Mouse (Mus musculus): Measurements from ENCODE around the gene Prdm2.
A peak's percentile ranks its signal among the peaks of the same experiment; 100 is the strongest.

Gene Prdm2

GRCm38 (mm10) chr4:143212341-143213174 lies at the start of gene Prdm2:
TSS of gene Prdm2 (minus strand) at chr4:143212995.
- DNase-seq (ENCODE audit: low spot score in 2 of 2) = peak; percentile 22 to 39

DNA sequence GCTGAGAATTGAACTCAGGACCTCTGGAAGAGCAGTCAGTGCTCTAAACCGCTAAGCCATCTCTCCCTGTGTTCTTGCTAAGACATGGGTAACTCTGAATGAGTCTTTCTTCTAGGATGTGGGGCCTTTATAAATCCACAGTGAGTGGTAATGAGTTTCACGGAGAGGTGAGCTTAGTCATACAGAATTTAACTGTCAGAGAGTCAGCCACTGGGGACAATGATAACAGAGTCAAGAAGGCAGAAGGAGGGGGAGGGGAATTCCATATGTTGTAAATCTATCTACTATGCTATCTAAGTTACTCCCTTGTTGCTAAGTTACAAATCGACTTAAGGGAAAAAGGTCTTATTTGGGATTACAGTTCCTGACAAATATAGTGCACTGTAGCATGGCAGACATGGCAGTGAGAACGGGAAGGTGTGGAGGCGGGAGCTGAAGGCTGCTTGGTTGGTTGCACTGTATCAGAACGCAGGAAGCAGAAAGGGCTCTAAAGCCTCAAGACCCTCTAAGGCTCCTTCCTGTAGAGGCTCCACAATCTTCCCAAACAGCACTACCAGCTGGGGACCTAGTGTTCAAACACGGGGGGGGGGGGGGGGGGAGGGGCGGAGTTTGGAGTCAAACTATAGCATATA lies 47.0 kb upstream of the Prdm2 start:
- DNase-seq (ENCODE audit: low spot score in 2 of 2) = no peak

- DNase-seq (ENCODE audit: low spot score in 2 of 2) = peak in 1 of 2 experiments; percentile 18
These were observed 45.7 kb upstream of the Prdm2 start for GRCm38 (mm10) chr4:143258517-143258916.

- no peak for DNase-seq (ENCODE audit: low spot score in 2 of 2)
These were observed 45.2 kb upstream of the Prdm2 start for GRCm38 (mm10) chr4:143257971-143258370.

GRCm38 (mm10) chr4:143255541-143255940 lies 42.7 kb upstream of the Prdm2 start:
- DNase-seq (ENCODE audit: low spot score in 2 of 2) = no peak

DNA sequence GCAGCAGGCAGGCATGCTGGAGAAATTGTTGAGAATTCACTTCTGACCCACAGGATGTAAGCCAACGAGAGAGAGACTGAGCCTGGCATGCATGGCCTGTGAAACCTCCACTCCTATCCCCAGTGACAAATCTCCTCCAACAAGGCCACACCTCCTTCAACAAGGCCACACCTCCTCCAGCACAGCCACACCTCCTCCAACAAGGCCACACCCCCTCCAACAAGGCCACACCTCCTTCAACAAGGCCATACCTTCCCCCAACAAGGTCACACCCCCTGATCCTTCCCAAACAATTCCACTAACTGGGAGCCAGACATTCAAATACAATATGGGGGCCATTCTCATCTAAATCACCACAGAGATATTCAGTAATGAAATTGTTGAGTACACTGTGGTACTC lies 40.6 kb upstream of the Prdm2 start:
- no peak for DNase-seq (ENCODE audit: low spot score in 2 of 2)

- peak in 1 of 2 experiments; percentile 11 for DNase-seq (ENCODE audit: low spot score in 2 of 2)
These were observed 35.3 kb upstream of the Prdm2 start for GRCm38 (mm10) chr4:143248050-143248449.

- no peak for DNase-seq (ENCODE audit: low spot score in 2 of 2)
These were observed 28.5 kb upstream of the Prdm2 start for GRCm38 (mm10) chr4:143241294-143241693.

DNA sequence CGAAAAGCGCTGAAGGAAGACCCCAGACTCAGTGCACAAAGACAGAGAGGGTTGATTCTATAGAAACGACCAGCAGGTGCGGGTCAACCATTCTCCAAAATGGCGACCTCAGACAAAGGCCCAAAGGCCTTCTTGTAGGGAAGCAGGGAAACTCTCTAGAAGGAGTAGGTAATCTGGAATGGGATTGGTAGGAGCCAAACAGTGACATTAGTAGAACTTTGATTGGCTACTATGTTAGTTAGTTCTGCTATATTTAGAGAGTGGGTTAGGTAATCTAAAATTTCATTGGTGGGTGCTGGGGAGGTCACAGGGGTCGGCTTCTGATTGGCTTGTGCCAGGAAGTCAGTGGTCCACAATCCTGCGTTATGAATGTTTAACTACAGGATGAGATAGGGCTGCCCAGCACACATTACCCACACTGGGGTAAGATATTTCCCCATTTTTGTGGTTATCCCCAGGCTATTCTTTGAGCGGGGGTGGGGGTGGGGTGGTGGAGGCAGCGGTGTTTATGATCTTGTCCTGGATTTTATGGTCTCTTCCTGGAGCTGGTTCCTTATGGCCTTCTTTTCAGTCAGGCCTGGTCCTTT lies 26.9 kb upstream of the Prdm2 start:
- no peak for DNase-seq (ENCODE audit: low spot score in 2 of 2)

DNA sequence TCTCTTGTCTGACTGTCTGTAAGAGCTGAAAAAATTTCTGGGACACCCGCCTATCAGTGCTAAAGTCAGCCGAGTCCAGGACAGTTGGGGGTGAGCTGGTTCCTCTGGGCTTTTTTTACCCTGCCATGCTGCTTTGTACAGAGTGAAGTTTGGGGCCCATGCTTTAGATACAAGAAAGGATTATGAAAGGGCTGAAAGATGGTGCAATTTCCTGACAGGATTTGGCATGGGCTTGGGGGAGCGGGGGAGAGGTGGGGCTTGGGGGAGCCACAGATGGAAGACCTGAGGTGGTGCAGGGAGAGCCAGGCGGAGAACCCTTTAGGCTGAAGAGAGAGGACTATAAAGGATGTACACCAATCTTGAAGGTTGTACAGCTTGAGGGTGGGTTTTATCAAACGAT lies 26.3 kb upstream of the Prdm2 start:
- no peak for DNase-seq (ENCODE audit: low spot score in 2 of 2)

- DNase-seq (ENCODE audit: low spot score in 2 of 2) = peak in 1 of 2 experiments; percentile 43
These were observed 25.6 kb upstream of the Prdm2 start for GRCm38 (mm10) chr4:143238241-143239031.

- no peak for DNase-seq (ENCODE audit: low spot score in 2 of 2)
These were observed 19.1 kb upstream of the Prdm2 start for GRCm38 (mm10) chr4:143231790-143232422.

DNA sequence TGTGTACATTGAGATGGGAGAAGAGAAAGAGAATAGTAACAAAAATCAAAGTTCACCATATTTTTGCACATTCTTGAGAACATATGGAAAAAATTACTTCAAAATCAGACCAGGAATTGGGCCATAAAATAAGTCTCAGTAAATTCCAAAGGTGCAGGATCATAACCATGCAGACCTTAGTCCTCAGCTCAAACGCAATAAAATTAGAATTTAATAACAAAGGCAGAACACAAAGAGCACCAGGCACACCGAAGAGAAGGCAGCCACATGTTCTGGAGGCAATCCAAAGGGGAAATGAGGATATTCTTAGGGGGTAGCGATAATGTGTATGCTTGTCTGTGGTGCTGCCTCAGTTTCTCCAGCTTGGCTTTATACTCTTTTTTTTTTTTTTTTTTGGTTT lies 18.3 kb upstream of the Prdm2 start:
- DNase-seq (ENCODE audit: low spot score in 2 of 2) = no peak

- no peak for DNase-seq (ENCODE audit: low spot score in 2 of 2)
These were observed 15.2 kb upstream of the Prdm2 start for GRCm38 (mm10) chr4:143227976-143228375.

- DNase-seq (ENCODE audit: low spot score in 2 of 2) = no peak
These were observed 13.1 kb upstream of the Prdm2 start for GRCm38 (mm10) chr4:143225886-143226285.

DNA sequence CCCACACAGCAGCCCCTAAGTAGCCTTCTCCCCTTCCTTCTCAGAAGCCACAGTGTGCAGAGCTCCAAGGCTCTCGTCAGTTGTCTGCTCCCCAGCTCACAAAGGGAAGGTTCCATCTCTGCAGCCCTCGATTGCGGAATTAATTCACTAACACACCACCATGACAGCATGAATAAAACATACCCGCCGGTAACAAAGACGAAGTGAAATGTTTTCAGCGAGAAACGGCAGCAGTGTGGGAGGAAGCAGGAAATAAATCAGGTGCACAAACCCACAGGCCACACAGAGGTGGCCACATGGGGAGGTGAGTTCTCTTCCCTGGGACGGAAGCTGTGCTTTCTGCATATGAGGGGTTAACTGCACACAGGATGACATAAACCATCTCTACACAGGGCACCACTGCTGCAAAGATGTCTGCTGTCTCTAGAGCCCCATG lies 6.5 kb upstream of the Prdm2 start:
- DNase-seq (ENCODE audit: low spot score in 2 of 2) = no peak

DNA sequence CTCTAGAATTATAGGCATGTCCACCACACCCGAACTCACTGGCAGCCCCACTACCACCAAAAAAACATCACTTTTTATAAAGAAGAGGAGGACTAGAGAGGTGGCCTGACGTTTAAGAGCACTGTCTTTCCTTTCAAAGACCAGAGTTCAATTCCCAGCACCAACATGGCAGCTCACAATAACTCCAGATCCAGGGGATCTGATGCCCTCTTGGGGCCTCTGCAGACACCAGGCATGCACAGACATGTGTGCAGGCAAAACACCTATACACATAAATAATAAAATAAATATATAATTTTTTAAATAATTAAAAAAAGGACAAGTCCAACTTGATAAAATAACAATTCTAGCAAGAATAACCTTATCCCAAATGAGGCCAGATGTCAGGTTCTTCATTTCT lies 6.1 kb upstream of the Prdm2 start:
- DNase-seq (ENCODE audit: low spot score in 2 of 2) = no peak

GRCm38 (mm10) chr4:143217189-143217588 lies 4.4 kb upstream of the Prdm2 start:
- no peak for DNase-seq (ENCODE audit: low spot score in 2 of 2)

DNA sequence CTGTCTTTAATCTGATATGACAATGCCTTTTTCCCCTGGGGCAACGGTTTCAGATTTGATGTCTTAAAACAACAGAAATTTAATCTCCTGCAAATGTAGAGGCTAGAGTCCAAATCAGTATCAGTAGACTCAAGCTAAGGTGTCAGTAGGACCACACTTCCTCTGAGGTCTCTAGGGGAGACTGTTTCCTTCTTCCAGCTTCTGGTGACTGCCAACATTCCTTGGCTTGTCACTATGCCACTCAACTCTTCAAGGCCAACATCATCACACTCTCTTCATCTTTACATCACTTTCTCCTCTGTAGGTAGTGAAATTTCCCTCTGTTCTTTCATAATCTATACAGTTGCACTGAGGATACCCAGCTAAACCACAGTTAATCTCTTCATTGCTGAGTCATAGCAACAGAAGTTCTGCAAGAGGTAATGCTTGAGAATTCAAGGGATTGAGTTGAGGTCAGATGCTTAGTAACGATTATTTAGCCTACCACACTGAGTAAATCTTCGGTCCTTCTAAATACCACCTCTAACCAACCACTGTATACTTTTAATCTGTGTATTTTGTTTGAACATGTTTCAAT lies 1.5 kb upstream of the Prdm2 start:
- DNase-seq (ENCODE audit: low spot score in 2 of 2) = no peak

GRCm38 (mm10) chr4:143213571-143213970 lies 776 bp upstream of the Prdm2 start:
- no peak for DNase-seq (ENCODE audit: low spot score in 2 of 2)

DNA sequence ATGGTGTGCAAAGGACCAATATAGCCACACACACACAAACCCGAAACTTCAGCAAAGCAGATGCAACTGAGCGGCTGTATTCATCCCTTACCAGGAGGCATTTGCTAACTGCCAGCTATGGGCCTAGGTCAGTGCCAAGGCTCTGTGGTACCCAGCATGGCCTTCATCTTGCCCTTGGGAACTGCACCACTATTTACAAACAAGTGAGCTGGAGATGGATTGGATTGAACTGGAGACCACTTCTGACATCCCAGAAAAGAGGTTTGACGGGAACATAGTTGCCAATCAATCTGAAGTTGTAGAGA lies 332 bp upstream of the Prdm2 start:
- no peak for DNase-seq (ENCODE audit: low spot score in 2 of 2)

Measured in spleen, postnatal 14 days (tissue).